Mouse (Mus musculus): ENCODE measurements around the gene Med28. TPM values are rescaled to one million over a fixed set of nuclear protein-coding genes. Genes with fewer than 3 reads are reported as not detected.

Med28 gene
- polyA plus RNA-seq, 1 experiment from 2014 or later, result 243 TPM

GRCm38 (mm10) chr5:45526338-45526737 is 6.3 kb downstream of the Med28 start:
- 88% methylated on average over 4 of the region's 4 CpGs for WGBS
- no peak for DNase-seq
- H3K4me3 ChIP-seq (ENCODE audit: low read depth, low read length), result no peak overlapping the region
- no peak overlapping the region for H3K27ac ChIP-seq (ENCODE audit: low read depth)
- H3K36me3 ChIP-seq (ENCODE audit: insufficient read depth), result peaks cover 63% of the 10 kb centered on the region
- peaks cover 2% of the 10 kb centered on the region; the same call in 1 of the 2 replicates for H3K4me1 ChIP-seq (ENCODE audit: insufficient read depth)
- no peak overlapping the region for H3K4me2 ChIP-seq
- no peak overlapping the region for H3K9ac ChIP-seq
- H3K9me3 ChIP-seq (ENCODE audit: low read depth, low read length), result no peaks in the 10 kb centered on the region
- TF ChIP-seq CTCF (IDR thresholded peaks at IDR 0.05; ENCODE audit: low read depth), result no peak
- H3K27me3 ChIP-seq (ENCODE audit: insufficient read depth, low read length), result no peaks in the 10 kb centered on the region
- no peak for ATAC-seq (ENCODE audit: insufficient read depth)

GRCm38 (mm10) chr5:45529696-45530095 is 9.7 kb downstream of the Med28 start:
- ATAC-seq (ENCODE audit: insufficient read depth) (no peak), DNase-seq (peak; percentile 83)
- no peak for TF ChIP-seq CTCF (IDR thresholded peaks at IDR 0.05; ENCODE audit: low read depth)
- Histone ChIP-seq H3K27ac (ENCODE audit: low read depth) (no peak overlapping the region), H3K4me2 (no peak overlapping the region), H3K9me3 (ENCODE audit: low read depth, low read length) (no peaks in the 10 kb centered on the region), H3K27me3 (ENCODE audit: insufficient read depth, low read length) (no peaks in the 10 kb centered on the region), H3K4me3 (ENCODE audit: low read depth, low read length) (no peak overlapping the region), H3K4me1 (ENCODE audit: insufficient read depth) (no peaks in the 10 kb centered on the region), H3K9ac (no peak overlapping the region), H3K36me3 (ENCODE audit: insufficient read depth) (peaks cover 46% of the 10 kb centered on the region)
- WGBS, result 84% methylated on average over 3 of the region's 3 CpGs

- Histone ChIP-seq H3K4me1 (ENCODE audit: insufficient read depth) (no peaks in the 10 kb centered on the region), H3K27ac (ENCODE audit: low read depth) (no peak overlapping the region), H3K9ac (no peak overlapping the region), H3K4me3 (ENCODE audit: low read depth, low read length) (no peak overlapping the region), H3K36me3 (ENCODE audit: insufficient read depth) (no peaks in the 10 kb centered on the region), H3K27me3 (ENCODE audit: insufficient read depth, low read length) (no peaks in the 10 kb centered on the region), H3K4me2 (no peak overlapping the region), H3K9me3 (ENCODE audit: low read depth, low read length) (no peaks in the 10 kb centered on the region)
- WGBS, result 9% methylated on average over 16 of the region's 17 CpGs
- DNase-seq (peak; percentile 58), ATAC-seq (ENCODE audit: insufficient read depth) (peak; percentile 85)
- TF ChIP-seq CTCF (IDR thresholded peaks at IDR 0.05; ENCODE audit: low read depth), result peak; percentile 67
Measured at GRCm38 (mm10) chr5:45534319-45535098, 14.5 kb downstream of the Med28 start.

- Histone ChIP-seq H3K4me2 (no peak overlapping the region), H3K36me3 (ENCODE audit: insufficient read depth) (no peaks in the 10 kb centered on the region), H3K4me3 (ENCODE audit: low read depth, low read length) (no peak overlapping the region), H3K9me3 (ENCODE audit: low read depth, low read length) (no peaks in the 10 kb centered on the region), H3K9ac (no peak overlapping the region), H3K4me1 (ENCODE audit: insufficient read depth) (no peaks in the 10 kb centered on the region), H3K27ac (ENCODE audit: low read depth) (no peak overlapping the region), H3K27me3 (ENCODE audit: insufficient read depth, low read length) (no peaks in the 10 kb centered on the region)
- TF ChIP-seq CTCF (IDR thresholded peaks at IDR 0.05; ENCODE audit: low read depth), result no peak
- ATAC-seq (ENCODE audit: insufficient read depth) (no peak), DNase-seq (no peak)
- 66% methylated on average over 4 of the region's 4 CpGs for WGBS
Measured at GRCm38 (mm10) chr5:45535177-45535576, 15.1 kb downstream of the Med28 start.

GRCm38 (mm10) chr5:45539502-45539901 is 19.5 kb downstream of the Med28 start:
- H3K27ac ChIP-seq (ENCODE audit: low read depth), result no peak overlapping the region
- no peak for ATAC-seq (ENCODE audit: insufficient read depth)
- H3K9me3 ChIP-seq (ENCODE audit: low read depth, low read length), result no peaks in the 10 kb centered on the region
- 58% methylated on average over 10 of the region's 10 CpGs for WGBS
- peak; percentile 8 for DNase-seq
- H3K4me3 ChIP-seq (ENCODE audit: low read depth, low read length), result no peak overlapping the region
- peak; percentile 19; the same call in 1 of the 2 replicates for TF ChIP-seq CTCF (IDR thresholded peaks at IDR 0.05; ENCODE audit: low read depth)
- H3K4me2 ChIP-seq, result no peak overlapping the region
- H3K36me3 ChIP-seq (ENCODE audit: insufficient read depth), result no peaks in the 10 kb centered on the region
- no peak overlapping the region for H3K9ac ChIP-seq
- H3K4me1 ChIP-seq (ENCODE audit: insufficient read depth), result no peaks in the 10 kb centered on the region
- no peaks in the 10 kb centered on the region for H3K27me3 ChIP-seq (ENCODE audit: insufficient read depth, low read length)

- WGBS, result 45% methylated on average over 5 of the region's 5 CpGs
- H3K4me1 ChIP-seq (ENCODE audit: insufficient read depth), result no peaks in the 10 kb centered on the region
Measured at GRCm38 (mm10) chr5:45543374-45543773, 23.3 kb downstream of the Med28 start.

GRCm38 (mm10) chr5:45549586-45549985 is 29.6 kb downstream of the Med28 start:
- WGBS, result 81% methylated on average over 1 of the region's 1 CpGs
- TF ChIP-seq CTCF (IDR thresholded peaks at IDR 0.05; ENCODE audit: low read depth), result no peak
- ATAC-seq (ENCODE audit: insufficient read depth) (no peak), DNase-seq (no peak)
- H3K4me2 ChIP-seq, result no peak overlapping the region
- H3K9me3 ChIP-seq (ENCODE audit: low read depth, low read length), result no peaks in the 10 kb centered on the region
- H3K27ac ChIP-seq (ENCODE audit: low read depth), result no peak overlapping the region
- H3K9ac ChIP-seq, result no peak overlapping the region
- no peak overlapping the region for H3K4me3 ChIP-seq (ENCODE audit: low read depth, low read length)
- no peaks in the 10 kb centered on the region for H3K27me3 ChIP-seq (ENCODE audit: insufficient read depth, low read length)
- no peaks in the 10 kb centered on the region for H3K36me3 ChIP-seq (ENCODE audit: insufficient read depth)
- no peaks in the 10 kb centered on the region for H3K4me1 ChIP-seq (ENCODE audit: insufficient read depth)

More at GRCm38 (mm10) chr5:45543374-45543773, 23.3 kb downstream of the Med28 start:
- Histone ChIP-seq H3K4me3 (ENCODE audit: low read depth, low read length) (no peak overlapping the region), H3K4me2 (no peak overlapping the region), H3K9me3 (ENCODE audit: low read depth, low read length) (no peaks in the 10 kb centered on the region), H3K9ac (no peak overlapping the region), H3K27ac (ENCODE audit: low read depth) (no peak overlapping the region), H3K36me3 (ENCODE audit: insufficient read depth) (no peaks in the 10 kb centered on the region), H3K27me3 (ENCODE audit: insufficient read depth, low read length) (no peaks in the 10 kb centered on the region)
- no peak for TF ChIP-seq CTCF (IDR thresholded peaks at IDR 0.05; ENCODE audit: low read depth)
- DNase-seq, result peak; percentile 54
- no peak for ATAC-seq (ENCODE audit: insufficient read depth)
